Mouse (Mus musculus) lung, adult 2 months (tissue): Measurements from ENCODE around the gene Mmp19. TPM values are rescaled to one million over a fixed set of nuclear protein-coding genes. Genes with fewer than 3 reads are reported as not detected.
A peak's percentile ranks its signal among the peaks of the same experiment; 100 is the strongest.
"Not testable (repeated sequence)": the region's sequence is repeated elsewhere in the genome, so short reads cannot be mapped to it uniquely, and the experiment has no call there.

Experiments used
- DNase-seq: peaks from one replicate; pipeline ENCODE4 v3.0.0; 2022
- H3K4me1 ChIP-seq: fragments of 200-500 bp; 2 replicates; pipeline ENCODE4 v1.6.1; 2011; ENCODE audit warnings: low read length; ENCODE audit not compliant: control insufficient read depth, insufficient read depth
- H3K4me3 ChIP-seq: fragments of 200-500 bp; replicated peaks from 2 replicates; pipeline ENCODE3; 2011; ENCODE audit warnings: low read depth, mild to moderate bottlenecking, control low read depth, low read length; ENCODE audit errors: extremely low read depth
- CTCF ChIP-seq: fragments of 200-500 bp; IDR thresholded peaks from 2 replicates; pipeline ENCODE4 v1.5.1; 2011; ENCODE audit warnings: mild to moderate bottlenecking, low read length, control low read depth; ENCODE audit not compliant: insufficient read depth
- POLR2A ChIP-seq: fragments of 200-500 bp; IDR thresholded peaks from 2 replicates; pipeline ENCODE4 v1.6.1; 2011; ENCODE audit warnings: low read depth, mild to moderate bottlenecking, control low read depth, low read length, borderline replicate concordance; ENCODE audit errors: extremely low read depth
- WGBS: fragments of 180-500 bp; shearing (Covaris S2); methylation state at CpG from one replicate; pipeline ENCODE4 v1.1.7; 2018; 5-methylcytosine and 5-hydroxymethylcytosine counted together
- polyA plus RNA-seq: library from polyadenylated mRNA; depleted of rRNA; stranded (reverse); fragments of >200 nt; gene quantifications from 2 replicates; pipeline ENCODE4 v1.2.3, GENCODE M21; 2012

Gene Mmp19
- polyA plus RNA-seq, 1 experiment = 10.3 TPM

GRCm38 (mm10) chr10:128817033-128817432 lies 26.3 kb downstream of the Mmp19 start, which contains the start of gene Sarnp:
TSS of gene Sarnp (plus strand) at chr10:128817333.
- TF ChIP-seq POLR2A (no peak), CTCF (no peak)
- no peak for DNase-seq
- peaks cover 2% of the 10 kb centered on the region; the same call in 1 of the 2 replicates for H3K4me1 ChIP-seq
- no peak within 1 kb of the TSS for H3K4me3 ChIP-seq
- WGBS = 89% methylated on average over 13 of the region's 13 CpGs

GRCm38 (mm10) chr10:128820217-128820616 lies 29.5 kb downstream of the Mmp19 start:
- H3K4me1 ChIP-seq = peaks cover 5% of the 10 kb centered on the region; the same call in 1 of the 2 replicates
- TF ChIP-seq CTCF = no peak
- no peak for TF ChIP-seq POLR2A
- no peak overlapping the region for H3K4me3 ChIP-seq
- DNase-seq = no peak
- WGBS = 80% methylated on average over 4 of the region's 4 CpGs

- peak; percentile 84; the same call in 1 of the 2 replicates for TF ChIP-seq POLR2A
- TF ChIP-seq CTCF = no peak
- under 1% methylated on average over 46 of the region's 46 CpGs for WGBS
- peak; percentile 99 for DNase-seq
- H3K4me1 ChIP-seq = peaks cover 5% of the 10 kb centered on the region; the same call in 1 of the 2 replicates
- peak within 1 kb of the TSS; percentile 86 for H3K4me3 ChIP-seq
Measured at GRCm38 (mm10) chr10:128821358-128822056, 30.8 kb downstream of the Mmp19 start, which contains the start of gene Ormdl2. TSS of gene Ormdl2 (minus strand) at chr10:128821645.

- peak overlapping the region; percentile 86 for H3K4me3 ChIP-seq
- 2% methylated on average over 13 of the region's 13 CpGs for WGBS
- TF ChIP-seq POLR2A = no peak
- no peak for TF ChIP-seq CTCF
- no peak for DNase-seq
- peaks cover 5% of the 10 kb centered on the region; the same call in 1 of the 2 replicates for H3K4me1 ChIP-seq
Measured at GRCm38 (mm10) chr10:128822135-128822534, 31.4 kb downstream of the Mmp19 start.

GRCm38 (mm10) chr10:128823087-128823486 lies 32.4 kb downstream of the Mmp19 start:
- 73% methylated on average over 4 of the region's 4 CpGs for WGBS
- not testable (repeated sequence) for H3K4me1 ChIP-seq, DNase-seq, H3K4me3 ChIP-seq

- H3K4me1 ChIP-seq = peaks cover 5% of the 10 kb centered on the region; the same call in 1 of the 2 replicates
- WGBS = 89% methylated on average over 9 of the region's 9 CpGs
- TF ChIP-seq POLR2A (no peak), CTCF (no peak)
- no peak overlapping the region for H3K4me3 ChIP-seq
- DNase-seq = no peak
Measured at GRCm38 (mm10) chr10:128823821-128824220, 33.1 kb downstream of the Mmp19 start.

GRCm38 (mm10) chr10:128837400-128837799 lies 46.7 kb downstream of the Mmp19 start:
- no peak for DNase-seq
- Histone ChIP-seq H3K4me1 (no peaks in the 10 kb centered on the region), H3K4me3 (no peak overlapping the region)
- no peak for TF ChIP-seq POLR2A
- no peak for TF ChIP-seq CTCF

- no peak for DNase-seq
- Histone ChIP-seq H3K4me1 (no peaks in the 10 kb centered on the region), H3K4me3 (no peak overlapping the region)
- TF ChIP-seq POLR2A = no peak
- TF ChIP-seq CTCF = no peak
Measured at GRCm38 (mm10) chr10:128839434-128839833, 48.7 kb downstream of the Mmp19 start.

GRCm38 (mm10) chr10:128840612-128841011 lies 49.9 kb downstream of the Mmp19 start:
- TF ChIP-seq CTCF = no peak
- no peak for TF ChIP-seq POLR2A
- no peak for DNase-seq
- Histone ChIP-seq H3K4me1 (no peaks in the 10 kb centered on the region), H3K4me3 (no peak overlapping the region)

- no peak for DNase-seq
- no peak overlapping the region for H3K4me3 ChIP-seq
- H3K4me1 ChIP-seq = no peaks in the 10 kb centered on the region; the same call in 1 of the 2 replicates
- no peak for TF ChIP-seq POLR2A
- no peak for TF ChIP-seq CTCF
- WGBS = 90% methylated on average over 5 of the region's 5 CpGs
Measured at GRCm38 (mm10) chr10:128843260-128843659, 52.5 kb downstream of the Mmp19 start.
